Mouse (Mus musculus): ENCODE data around the gene Pir.

Pir gene

DNA sequence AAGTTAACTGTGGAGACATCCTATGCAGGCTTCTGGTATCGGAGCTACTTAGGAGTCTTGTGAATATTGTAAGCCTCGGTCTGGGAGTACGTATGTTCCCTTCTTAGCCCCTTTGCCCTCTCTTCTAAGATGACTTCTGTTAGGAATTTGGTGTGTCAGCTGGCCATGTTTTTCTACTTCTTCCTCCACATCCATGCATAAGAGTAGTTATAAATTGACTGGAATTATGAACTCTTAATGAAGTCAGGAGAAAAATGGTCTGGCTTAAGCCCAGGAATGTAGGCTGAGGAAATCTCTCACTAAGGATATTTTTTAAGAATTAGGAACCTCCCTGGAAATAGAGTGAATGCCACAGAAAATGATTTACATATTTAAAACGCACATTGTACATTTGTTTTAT lies 69.4 kb downstream of the Pir start:
- DNase-seq (ENCODE audit: low read depth, low spot score), result no peak

- no peak for DNase-seq (ENCODE audit: low read depth, low spot score)
Observed at GRCm38 (mm10) chrX:164345359-164345938, 76.3 kb downstream of the Pir start.

- DNase-seq (ENCODE audit: low read depth, low spot score), result no peak
Observed at GRCm38 (mm10) chrX:164348937-164349336, 79.8 kb downstream of the Pir start.

DNA sequence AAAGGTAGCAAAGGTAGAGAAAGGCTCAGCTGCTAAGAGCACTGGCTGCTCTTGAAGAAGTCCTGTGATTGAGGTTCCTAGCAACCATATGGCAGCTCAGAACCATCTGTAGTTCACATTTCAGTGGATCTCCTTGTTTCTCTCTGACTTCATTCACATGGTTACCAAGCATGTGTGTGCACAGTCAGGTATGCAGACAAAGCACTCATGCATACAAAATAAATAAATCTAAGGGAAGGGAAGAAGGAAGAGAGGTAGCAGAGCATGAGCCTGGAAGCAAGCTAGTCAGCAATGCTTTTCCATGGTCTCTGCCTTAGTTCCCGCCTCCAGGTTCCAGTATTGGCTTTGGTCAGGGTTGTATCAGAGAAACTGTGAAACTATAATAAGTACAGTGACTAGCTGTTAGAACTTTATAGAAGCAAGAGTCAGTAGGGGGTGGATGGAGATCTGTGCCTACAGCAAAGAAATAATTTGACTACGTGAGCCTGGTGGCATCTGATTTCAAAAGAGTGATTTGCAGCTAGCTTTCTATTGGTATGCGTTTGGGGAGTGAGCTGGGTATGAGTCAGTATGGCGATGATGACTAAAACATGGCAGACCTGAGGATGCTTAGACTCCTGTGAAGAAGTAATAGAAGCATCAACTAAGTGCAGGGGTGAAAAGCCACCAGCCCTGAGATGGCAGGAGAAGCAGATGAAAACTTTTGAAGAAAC lies 96.1 kb downstream of the Pir start:
- DNase-seq (ENCODE audit: low read depth, low spot score), result no peak

DNA sequence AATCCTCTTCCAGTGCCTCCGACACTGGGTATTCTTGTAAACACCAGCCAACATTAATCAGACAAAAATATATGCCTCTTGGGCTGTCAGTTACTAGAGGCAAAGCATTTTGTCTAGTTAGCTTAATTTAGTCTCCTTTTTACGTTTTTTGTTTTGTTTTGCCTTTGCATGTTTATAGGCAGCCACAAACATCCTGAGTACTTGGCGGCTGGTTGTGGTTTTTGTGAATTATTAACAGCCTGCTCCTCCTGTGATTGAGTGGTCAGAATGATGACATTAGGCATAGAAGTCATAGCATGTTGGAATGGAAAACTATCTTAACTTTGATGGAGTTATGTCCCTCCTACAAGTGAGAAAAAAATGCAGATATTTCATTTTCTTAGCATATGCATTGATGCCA lies 101.4 kb downstream of the Pir start:
- no peak for DNase-seq (ENCODE audit: low read depth, low spot score)

GRCm38 (mm10) chrX:164373081-164373480 lies 103.9 kb downstream of the Pir start, which contains the start of gene Vegfd:
Vegfd (plus strand) TSS chrX:164373378.
- peak; percentile 23 for DNase-seq (ENCODE audit: low read depth, low spot score)

DNA sequence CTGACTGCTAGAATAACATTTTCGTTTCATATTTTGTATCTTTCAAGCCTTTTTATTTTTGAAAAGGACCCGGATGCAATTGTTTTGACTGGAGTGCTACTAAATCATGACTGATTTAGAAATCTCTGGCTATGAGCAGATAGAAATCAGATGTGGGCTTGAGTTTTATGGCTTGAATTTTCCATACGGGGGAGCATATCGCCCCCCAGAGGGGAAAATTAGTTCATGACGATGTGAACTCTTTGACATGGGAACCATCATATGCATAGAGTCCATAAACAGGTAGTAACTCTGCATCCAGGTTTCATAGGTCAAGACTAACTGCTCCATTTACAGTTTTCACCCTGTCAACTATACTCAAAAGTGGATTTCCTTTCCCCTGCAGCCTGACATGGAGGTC lies 105.4 kb downstream of the Pir start:
- DNase-seq (ENCODE audit: low read depth, low spot score), result peak; percentile 21

- no peak for DNase-seq (ENCODE audit: low read depth, low spot score)
Observed at GRCm38 (mm10) chrX:164379721-164380120, 110.5 kb downstream of the Pir start.

DNA sequence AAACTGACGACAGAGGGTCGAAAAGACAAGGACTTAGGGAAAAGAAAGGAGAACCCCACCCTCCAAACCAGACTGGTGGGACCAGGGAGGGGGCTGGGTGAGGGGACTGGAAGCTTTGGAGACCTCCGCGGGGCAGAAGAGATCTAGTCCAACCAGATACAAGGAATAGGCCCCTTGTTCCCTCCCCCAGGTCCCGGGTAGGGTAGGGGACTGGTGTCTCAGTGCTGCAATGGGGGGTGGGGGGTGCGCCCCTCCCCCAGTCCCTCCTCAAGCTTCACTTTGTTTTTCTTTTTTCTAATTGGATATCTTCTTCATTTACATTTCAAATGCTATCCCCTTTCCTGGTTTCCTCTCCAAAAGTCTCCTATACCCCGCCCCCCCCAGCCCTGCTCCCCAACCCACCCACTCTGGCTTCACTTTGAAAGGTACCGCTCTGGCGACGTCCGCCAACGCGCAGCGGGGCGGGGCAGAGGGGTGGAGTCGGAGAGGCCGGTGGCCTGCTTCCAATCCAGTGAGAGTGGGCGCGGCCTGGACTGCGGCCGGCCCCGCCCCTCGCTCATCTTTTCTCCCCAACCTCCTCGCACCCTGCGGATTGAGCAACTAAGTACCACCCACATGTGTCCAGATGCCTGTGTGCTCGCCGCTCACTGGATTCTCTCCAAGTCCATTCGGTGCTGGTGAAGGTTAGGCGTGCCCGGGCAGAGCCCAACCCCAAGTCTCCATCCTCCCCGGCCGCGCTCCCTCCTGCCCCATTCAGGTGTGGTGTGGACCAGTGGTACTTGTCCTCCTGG lies 112.6 kb downstream of the Pir start:
- peak; percentile 76 for DNase-seq (ENCODE audit: low read depth, low spot score)

GRCm38 (mm10) chrX:164394091-164394490 lies 124.9 kb downstream of the Pir start:
- DNase-seq (ENCODE audit: low read depth, low spot score), result no peak

GRCm38 (mm10) chrX:164398456-164398855 lies 129.3 kb downstream of the Pir start:
- peak; percentile 19 for DNase-seq (ENCODE audit: low read depth, low spot score)

DNA sequence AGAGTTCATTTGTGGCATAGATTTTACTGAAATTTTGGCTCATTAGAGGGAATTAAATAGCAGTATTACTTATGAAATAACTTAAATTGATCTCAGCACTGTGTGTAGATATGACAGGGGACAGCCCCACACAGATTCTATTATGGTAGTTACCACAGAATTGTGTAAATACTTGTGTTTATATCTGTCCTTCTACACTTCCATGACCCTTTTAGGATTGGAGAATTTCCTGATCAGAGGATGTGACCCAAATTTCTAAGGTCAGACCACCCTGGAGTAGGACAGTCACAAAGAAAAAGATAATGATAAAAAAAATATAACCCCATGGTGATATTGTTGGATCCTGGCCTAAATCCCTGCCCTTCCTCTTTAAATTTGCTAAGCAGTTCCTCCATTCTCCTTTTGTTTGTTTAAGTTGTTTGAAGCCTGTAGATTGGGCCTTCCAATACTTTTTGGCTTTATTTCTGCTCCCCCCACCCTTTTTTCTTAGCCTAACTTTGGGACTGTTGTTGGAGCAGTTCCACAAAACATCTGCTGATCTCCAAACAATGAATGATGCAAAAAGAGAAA lies 136.0 kb downstream of the Pir start:
- no peak for DNase-seq (ENCODE audit: low read depth, low spot score)

- no peak for DNase-seq (ENCODE audit: low read depth, low spot score)
Observed at GRCm38 (mm10) chrX:164406133-164407022, 137.2 kb downstream of the Pir start.

- DNase-seq (ENCODE audit: low read depth, low spot score), result no peak
Observed at GRCm38 (mm10) chrX:164408301-164408927, 139.2 kb downstream of the Pir start.

GRCm38 (mm10) chrX:164410562-164410961 lies 141.4 kb downstream of the Pir start:
- no peak for DNase-seq (ENCODE audit: low read depth, low spot score)

DNA sequence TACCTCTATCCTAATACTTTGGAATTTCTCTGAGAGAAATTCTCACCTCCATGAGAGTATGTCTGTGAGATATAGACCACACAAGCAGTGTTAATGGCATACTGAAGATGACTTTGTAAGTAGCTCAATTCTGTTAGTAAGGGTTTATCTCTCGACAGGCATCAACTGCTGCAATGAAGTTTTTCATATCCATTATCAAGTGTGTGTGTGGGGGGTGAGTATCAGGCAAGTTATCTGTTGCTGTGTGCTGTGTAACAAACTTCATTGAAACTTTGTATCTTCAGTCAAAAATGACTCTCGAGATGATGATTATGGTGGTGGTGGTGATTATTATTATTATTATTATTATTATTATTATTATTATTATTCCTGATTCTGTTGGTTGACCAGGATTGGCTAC lies 147.6 kb downstream of the Pir start:
- DNase-seq (ENCODE audit: low read depth, low spot score), result no peak

DNA sequence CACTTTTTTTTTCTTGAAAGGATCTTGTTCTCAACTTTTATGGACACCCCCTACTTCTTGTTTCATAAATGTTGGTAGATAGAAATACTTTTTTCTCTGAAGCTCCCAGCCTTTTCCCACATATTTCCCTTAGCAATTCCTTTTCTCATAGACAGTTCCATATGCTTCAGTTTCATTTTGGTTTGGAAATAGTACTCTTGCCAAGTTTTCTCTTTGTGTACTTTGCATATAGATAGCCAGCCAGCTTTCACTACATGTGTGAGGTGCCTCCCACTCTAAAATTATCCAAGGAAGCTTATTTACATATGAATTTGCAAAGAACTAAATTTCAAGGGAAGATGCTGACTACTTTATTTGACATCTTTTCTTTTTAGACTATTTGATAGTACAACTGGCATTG lies 148.8 kb downstream of the Pir start:
- no peak for DNase-seq (ENCODE audit: low read depth, low spot score)

DNA sequence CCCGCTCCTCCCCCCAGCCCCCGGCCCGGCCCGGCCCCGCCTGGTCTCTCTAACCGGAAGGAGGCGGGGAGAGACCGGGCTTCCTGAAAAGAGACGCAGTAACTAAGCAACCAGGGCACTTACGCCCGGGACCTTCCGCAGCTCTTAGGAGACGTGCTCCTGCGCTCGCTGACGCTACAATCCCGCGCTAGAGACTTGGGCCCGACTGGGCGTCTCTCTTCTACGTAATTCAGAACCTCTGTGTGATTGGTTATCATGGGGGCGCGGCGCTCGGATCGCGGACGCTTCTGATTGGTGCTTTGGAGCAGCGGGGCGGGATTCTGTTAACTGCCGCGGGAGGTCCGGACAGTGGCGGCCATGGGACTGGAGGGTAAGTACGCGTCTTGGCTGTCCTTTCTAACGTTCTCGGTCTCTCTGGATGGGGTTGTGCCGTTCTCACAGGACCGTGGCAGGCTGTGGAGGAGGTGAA lies 150.3 kb downstream of the Pir start, which contains the start of gene Piga:
Piga (plus strand) TSS at position 317 of the 469 bp plus-strand sequence.
- peak; percentile 94 for DNase-seq (ENCODE audit: low read depth, low spot score)

DNA sequence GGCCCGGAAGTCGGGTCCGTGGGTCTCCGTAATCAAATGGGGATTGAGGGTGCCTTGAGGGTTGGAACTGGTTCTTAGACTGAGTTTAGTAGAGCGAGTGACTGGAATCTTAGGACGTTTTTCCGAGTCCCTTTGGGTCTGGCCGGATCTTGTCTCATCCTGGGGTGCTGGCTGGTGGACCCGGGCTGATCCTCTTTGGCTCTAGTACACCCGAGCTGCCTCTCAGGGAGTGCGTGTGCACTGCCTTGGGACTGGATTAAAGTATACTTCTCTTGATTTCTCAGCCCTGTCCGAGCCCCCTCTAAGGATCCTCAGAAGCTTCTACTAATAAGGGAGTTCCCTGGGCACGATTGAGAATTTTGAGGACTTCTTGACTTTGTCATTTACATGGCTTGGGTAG lies 150.8 kb downstream of the Pir start:
- DNase-seq (ENCODE audit: low read depth, low spot score), result no peak

- no peak for DNase-seq (ENCODE audit: low read depth, low spot score)
Observed at GRCm38 (mm10) chrX:164420518-164420917, 151.3 kb downstream of the Pir start.

Data from forelimb bud, embryonic 11.5 days (tissue).